Mouse (Mus musculus) neutrophil, adult 5-6 weeks (primary cell): Measurements from ENCODE around the gene Rnf217. TPM values are rescaled to one million over a fixed set of nuclear protein-coding genes. Genes with fewer than 3 reads are reported as not detected.

Experiments
- ATAC-seq: fragments of 151-379, 151-347 bp; 2 replicates; pipeline ENCODE4 v1.8.0; 2017; ENCODE audit warnings: mild to moderate bottlenecking, moderate TSS enrichment; ENCODE audit not compliant: insufficient number of reproducible peaks, poor library complexity, low FRiP score, severe bottlenecking; ENCODE audit errors: extremely low read depth
- total RNA-seq: library from RNA; stranded (forward); fragments of 200-1000 nt; gene quantifications from 2 replicates; pipeline ENCODE4 v1.2.3, GENCODE M21; 2017

The Rnf217 gene
- total RNA-seq = 0.12 TPM in 2 replicates

- ATAC-seq = 0 out of 2 replicates have a peak, but pooled peaks have one; percentile 19
These were observed at the start of gene Rnf217 for GRCm38 (mm10) chr10:31609066-31609961. Gene Rnf217 (minus strand): TSS chr10:31609184.

- ATAC-seq = no peak
These were observed 38.3 kb upstream of the Rnf217 start for GRCm38 (mm10) chr10:31647270-31647669.

DNA sequence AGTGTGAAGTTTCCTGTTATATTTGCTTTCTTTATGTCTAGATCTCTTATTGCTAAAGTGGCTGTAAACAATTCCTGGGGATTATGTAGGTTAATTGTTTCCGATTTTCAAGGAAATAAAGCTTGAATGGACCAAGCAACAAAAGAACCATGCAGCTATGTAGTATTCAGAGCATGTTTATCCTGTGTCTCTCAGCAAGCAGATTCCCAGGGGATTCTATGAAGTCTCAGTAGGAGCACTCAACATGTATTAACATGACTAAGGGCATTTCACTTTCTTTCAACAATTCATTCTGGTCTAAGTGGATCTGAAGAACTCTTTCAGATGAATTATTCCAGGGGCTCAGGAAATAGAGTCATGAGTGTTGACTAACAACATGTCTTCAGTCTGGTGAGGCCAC is 37.1 kb upstream of the Rnf217 start:
- ATAC-seq = no peak

DNA sequence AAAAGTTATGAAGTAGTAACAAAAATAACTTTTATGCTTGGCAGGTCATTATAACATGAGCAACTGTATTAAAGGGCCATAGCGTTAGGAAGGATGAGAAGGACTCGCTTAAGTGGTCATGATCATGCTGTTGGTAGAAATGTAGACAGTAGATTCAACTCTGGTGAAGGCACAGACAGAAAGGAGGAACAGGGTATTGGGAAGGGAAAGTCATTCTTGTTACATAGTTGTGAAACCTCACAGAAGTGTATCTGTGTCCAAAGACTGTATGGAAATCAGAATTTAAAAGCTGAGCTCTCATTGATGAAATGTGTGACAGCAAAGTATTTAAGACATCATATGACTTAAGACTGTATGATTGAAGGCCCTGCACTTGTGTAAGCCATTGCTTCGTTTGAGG is 26.1 kb upstream of the Rnf217 start:
- ATAC-seq = no peak

GRCm38 (mm10) chr10:31632005-31632404 is 23.0 kb upstream of the Rnf217 start:
- ATAC-seq = no peak

- ATAC-seq = no peak
These were observed 6.4 kb upstream of the Rnf217 start for GRCm38 (mm10) chr10:31615355-31615754.

DNA sequence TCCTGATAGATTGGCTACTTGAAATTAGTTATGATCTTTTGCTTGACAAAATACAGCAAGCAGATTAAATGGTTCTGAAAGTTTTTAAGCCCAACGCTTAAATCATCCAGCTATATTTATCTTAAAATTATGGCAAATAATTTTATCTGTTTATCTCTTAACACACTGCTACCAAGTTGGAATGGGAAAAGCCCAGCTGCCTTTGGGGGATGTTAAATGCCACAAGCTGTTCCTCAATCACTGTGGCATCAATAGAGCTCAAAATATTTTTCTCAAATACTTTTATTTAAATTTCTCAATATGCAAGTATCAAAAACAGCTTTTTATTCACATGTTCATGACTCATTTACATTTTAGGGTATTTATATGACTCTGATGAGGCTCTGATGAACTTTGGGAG is 5.1 kb upstream of the Rnf217 start:
- no peak for ATAC-seq

DNA sequence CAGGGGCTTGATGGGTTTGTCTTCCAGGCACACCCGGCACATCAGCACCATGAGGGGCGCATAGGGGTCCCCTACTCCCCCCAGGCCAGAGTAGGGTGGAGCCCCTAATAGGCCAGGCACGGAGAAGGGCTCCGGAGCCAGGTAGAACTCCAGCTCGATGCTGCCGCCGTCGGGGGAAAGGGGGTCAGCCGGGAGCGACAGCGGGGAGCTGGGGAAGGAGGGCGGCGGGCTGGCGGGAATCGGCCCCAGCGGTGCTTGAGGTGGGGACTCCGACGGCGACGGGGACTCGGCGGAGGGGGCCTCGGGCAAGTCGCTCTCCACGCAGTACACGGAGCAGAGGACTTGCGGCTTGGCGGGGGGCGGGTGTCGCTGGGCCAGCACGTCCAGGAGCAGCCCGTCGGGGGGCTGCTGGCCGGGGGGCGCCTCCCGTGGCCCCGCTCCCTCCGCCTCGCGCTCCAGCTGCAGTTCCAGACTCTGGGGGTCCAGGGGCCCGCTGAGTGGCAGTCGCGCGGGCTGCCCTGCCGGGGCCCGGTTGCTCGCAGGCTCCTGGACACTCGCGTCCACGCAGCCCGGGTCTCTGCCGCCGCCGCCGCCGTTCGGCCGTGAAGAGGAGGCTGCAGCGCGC is 431 bp downstream of the Rnf217 start:
- ATAC-seq = no peak

GRCm38 (mm10) chr10:31606981-31607867 is 1.8 kb downstream of the Rnf217 start:
- ATAC-seq = no peak

DNA sequence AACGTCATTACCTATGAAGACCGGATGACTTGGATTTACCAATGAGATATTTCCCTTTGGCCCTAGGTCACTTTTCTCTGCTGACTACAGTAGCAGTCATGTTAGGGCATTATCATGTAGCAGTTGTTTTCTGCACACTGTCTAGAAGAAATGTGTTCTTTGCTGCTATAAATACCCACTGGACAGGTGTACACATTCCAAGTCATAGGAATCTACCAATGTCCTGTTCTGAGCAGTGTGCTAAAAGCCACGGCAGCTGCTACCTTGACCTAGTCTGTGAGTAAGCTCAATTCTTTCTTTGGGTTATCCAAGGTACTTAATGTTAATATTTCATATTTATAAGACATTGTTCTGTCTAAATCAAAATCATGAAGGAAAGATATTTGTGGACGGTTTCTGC is 5.1 kb downstream of the Rnf217 start:
- no peak for ATAC-seq

DNA sequence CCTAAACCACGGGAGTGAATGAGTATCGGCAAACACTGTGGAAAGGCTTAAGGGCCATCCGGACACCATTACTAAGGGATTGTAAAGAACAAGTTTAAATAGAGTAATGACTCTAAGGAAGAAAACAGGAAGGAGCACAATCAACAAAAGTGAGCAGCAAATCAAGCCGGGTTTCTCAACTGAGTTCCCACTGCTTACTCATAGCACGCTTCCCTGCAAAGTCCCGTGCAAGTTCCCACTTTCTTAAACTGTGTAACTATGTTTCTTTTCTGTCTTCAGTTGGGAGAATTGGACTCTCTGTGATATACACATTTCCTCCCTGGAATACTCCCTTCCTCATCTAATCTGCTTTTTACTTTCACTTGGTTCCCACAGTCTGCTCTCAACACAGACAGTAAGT is 8.9 kb downstream of the Rnf217 start:
- ATAC-seq = no peak

DNA sequence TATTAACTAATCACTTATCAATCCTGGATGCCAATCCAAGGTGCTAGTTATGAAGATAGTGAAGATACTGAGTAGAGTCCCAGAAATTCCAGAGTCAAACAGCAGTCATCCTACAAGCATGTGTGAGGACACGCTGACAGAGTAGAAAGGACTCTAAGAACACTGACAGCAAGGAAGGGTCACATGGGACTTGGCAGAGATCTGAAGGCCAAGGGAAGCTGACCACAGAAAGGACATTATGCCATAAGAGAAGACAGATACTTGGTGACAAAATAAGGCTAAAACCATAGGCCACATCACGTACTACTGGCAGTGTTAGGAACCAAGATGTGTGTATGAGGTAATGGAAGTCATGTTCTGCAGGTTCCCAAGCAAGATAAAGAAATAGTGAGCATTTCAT is 11.1 kb downstream of the Rnf217 start:
- ATAC-seq = no peak

- no peak for ATAC-seq
These were observed 12.2 kb downstream of the Rnf217 start for GRCm38 (mm10) chr10:31596804-31597203.

DNA sequence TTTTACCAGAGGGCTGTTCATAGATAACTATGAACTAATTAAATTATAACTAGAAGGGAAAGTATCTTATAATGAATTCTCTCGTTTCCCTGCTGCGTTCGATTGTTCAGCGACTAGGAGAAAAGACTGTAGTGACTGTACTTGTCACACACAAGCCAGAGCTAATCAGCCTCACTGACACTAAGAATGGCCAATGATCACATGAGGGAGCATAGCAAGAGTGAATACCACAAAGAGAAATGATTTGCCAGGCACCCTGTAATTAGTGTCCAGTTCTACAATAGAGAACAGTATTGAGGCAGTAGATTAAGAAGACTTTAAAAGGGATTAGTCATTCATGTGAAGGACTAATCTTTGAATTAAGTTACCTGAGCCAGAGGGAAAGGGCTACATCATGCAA is 13.7 kb downstream of the Rnf217 start:
- no peak for ATAC-seq

DNA sequence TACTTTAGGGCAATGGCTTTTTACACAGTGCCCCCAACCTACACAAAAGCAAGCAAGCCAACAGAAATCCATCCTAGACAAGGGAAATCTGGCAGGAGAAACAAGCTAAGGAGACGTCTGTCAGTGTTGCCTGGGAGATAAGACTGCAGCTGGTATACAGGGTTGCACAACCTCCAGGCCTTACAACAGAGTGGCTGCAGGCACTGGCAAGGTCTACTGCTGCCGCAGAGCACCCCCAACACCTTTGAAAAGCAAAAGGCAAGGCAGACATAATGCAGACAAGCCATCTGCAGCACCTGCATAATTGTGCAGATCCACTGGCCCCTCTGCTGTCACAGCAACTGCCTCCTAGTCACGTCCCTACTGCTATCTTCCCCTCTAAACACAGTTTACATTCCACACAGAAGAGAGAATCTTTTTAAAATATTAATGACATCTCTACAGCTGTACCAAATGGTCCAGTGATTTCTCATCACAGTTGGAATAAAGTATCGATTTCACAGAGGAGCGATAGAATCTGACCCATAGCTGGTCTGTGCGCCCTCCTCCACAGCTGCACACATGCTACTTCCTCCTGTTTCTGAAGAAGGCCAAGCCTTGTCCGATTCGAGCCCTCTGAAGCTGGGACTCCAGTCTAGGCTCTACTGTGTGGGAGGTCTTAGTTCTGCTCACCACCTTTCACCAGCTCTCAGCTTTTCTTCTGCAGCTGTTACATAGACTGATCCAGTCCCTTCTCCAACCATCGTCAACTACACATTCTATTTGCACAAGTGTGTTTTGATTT is 16.1 kb downstream of the Rnf217 start:
- ATAC-seq = no peak

GRCm38 (mm10) chr10:31592095-31592740 is 16.8 kb downstream of the Rnf217 start:
- no peak for ATAC-seq

DNA sequence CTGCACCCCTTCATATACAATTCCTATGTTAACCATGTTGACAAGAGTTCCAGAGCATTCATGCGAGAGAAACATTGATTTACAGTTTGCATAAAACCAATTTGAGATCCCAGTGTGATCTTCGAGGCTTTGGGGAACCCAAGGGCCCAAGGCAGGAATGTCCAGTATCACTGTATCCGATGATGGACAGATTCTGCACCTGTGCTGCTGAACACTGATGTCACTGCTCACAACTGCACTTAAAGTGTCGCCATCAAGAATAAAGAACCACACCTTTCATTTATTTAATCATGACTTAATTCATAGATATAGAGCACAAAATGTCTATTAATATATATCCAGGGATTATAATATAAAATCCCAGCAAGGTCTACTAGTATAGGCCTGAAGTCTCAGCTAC is 28.3 kb downstream of the Rnf217 start:
- ATAC-seq = no peak

GRCm38 (mm10) chr10:31580073-31580472 is 28.9 kb downstream of the Rnf217 start:
- ATAC-seq = no peak
